Mouse (Mus musculus) liver, adult 2 months (tissue): ENCODE measurements around the gene Tmem131l. TPM values are rescaled to one million over a fixed set of nuclear protein-coding genes. Genes with fewer than 3 reads are reported as not detected.

Experiments used
- DNase-seq: peaks from one replicate; pipeline ENCODE4 v3.0.0-alpha.2; 2011; ENCODE audit warnings: low read depth, low spot score; ENCODE audit errors: extremely low read depth
- H3K27ac ChIP-seq: fragments of 200-500 bp; replicated peaks from 2 replicates; pipeline ENCODE4 v1.5.1; 2012; ENCODE audit warnings: low read depth, mild to moderate bottlenecking, control low read depth, inconsistent platforms, low read length; ENCODE audit not compliant: insufficient read depth
- H3K27me3 ChIP-seq: fragments of 200-500 bp; 2 replicates; pipeline ENCODE4 v1.6.1; 2012; ENCODE audit warnings: mild to moderate bottlenecking, moderate library complexity, low read length, inconsistent platforms; ENCODE audit not compliant: control insufficient read depth, insufficient read depth
- H3K36me3 ChIP-seq: fragments of 200-500 bp; 2 replicates; pipeline ENCODE4 v1.6.1; 2012; ENCODE audit warnings: low read length, inconsistent platforms; ENCODE audit not compliant: control insufficient read depth, insufficient read depth
- H3K4me1 ChIP-seq: fragments of 200-500 bp; 2 replicates; pipeline ENCODE4 v1.6.1; 2011; ENCODE audit warnings: low read length; ENCODE audit not compliant: control insufficient read depth, insufficient read depth
- H3K4me3 ChIP-seq: fragments of 200-500 bp; 2 replicates; pipeline ENCODE4 v1.5.1; 2011; ENCODE audit warnings: low read depth, mild to moderate bottlenecking, control low read depth, low read length, moderate library complexity; ENCODE audit not compliant: insufficient read depth
- H3K79me2 ChIP-seq: fragments of 200-500 bp; 2 replicates; pipeline ENCODE4 v1.6.1; 2012; ENCODE audit warnings: inconsistent platforms, mild to moderate bottlenecking, low read length, moderate library complexity; ENCODE audit not compliant: control insufficient read depth, insufficient read depth
- H3K9ac ChIP-seq: fragments of 200-500 bp; 2 replicates; pipeline ENCODE4 v1.6.1; 2012; ENCODE audit warnings: low read depth, mild to moderate bottlenecking, control low read depth, inconsistent platforms, low read length
- CTCF ChIP-seq: fragments of 200-500 bp; IDR thresholded peaks from 2 replicates; pipeline ENCODE4 v1.5.1; 2011; ENCODE audit warnings: low read depth, low read length, control low read depth
- POLR2A ChIP-seq: fragments of 200-500 bp; IDR thresholded peaks from 2 replicates; pipeline ENCODE4 v1.6.1; 2011; ENCODE audit warnings: low read length, control low read depth; ENCODE audit not compliant: insufficient read depth; ENCODE audit errors: extremely low read depth
- WGBS: fragments of 180-500 bp; shearing (Covaris S2); methylation state at CpG from one replicate; pipeline ENCODE4 v1.1.7; 2018; 5-methylcytosine and 5-hydroxymethylcytosine counted together
- polyA plus RNA-seq: library from polyadenylated mRNA; depleted of rRNA; stranded (reverse); fragments of >200 nt; gene quantifications from 2 replicates; pipeline ENCODE4 v1.2.3, GENCODE M21; 2012
- total RNA-seq: library from RNA; depleted of rRNA; stranded (reverse); fragments of >200 nt; gene quantifications from 2 replicates; pipeline ENCODE4 v1.2.3, GENCODE M21; 2014

Tmem131l gene
- total and polyA plus RNA-seq, 2 experiments: 15.3 to 21.1 TPM

DNA sequence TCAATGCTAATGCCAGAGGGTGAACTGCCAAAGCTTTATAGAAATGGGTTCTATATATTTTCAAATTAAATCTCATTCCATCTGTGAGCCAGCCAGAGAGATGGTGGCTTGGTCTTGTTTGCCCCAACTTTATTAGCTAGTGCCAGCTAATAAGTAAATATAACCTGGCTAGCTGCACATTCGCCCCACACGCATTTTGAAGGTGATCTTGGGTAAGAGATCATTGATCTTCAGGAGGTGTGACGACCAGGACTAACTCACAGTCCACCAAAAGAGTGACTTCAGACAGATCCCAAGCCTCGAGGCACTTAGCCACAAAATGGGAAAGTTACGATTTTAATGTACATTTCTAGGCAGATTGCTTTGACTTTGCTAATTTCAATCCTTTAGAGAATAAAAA, 21.0 kb upstream of the Tmem131l start:
- peak; percentile 95 for DNase-seq
- H3K9ac ChIP-seq: no peak overlapping the region
- H3K4me1 ChIP-seq: peaks cover 15% of the 10 kb centered on the region
- no peaks in the 10 kb centered on the region for H3K79me2 ChIP-seq
- H3K4me3 ChIP-seq: no peak overlapping the region
- no peak for TF ChIP-seq CTCF
- TF ChIP-seq POLR2A: no peak
- no peak overlapping the region for H3K27ac ChIP-seq
- H3K27me3 ChIP-seq: no peaks in the 10 kb centered on the region
- no peaks in the 10 kb centered on the region for H3K36me3 ChIP-seq
- 35% methylated on average over 5 of the region's 5 CpGs for WGBS

DNA sequence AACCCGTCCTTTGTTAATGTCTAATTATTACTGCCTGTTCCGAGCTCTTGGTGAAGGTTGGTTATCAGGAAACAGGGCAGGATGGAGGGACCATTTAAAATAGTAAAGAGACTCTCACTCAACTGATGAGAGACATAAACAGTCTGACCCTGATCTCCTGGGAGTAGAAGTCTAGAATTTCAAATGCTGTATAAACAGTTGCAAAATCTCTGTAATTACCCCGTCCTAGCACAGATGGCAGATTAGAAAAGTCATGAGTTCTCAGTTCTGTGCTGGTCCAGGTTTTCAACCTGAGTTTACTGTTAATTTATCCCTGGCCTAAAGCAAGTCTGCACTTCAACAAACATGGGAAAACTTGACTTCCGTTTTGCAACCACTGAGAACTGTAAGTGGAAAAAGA, 20.2 kb upstream of the Tmem131l start:
- DNase-seq: peak; percentile 90
- no peak for TF ChIP-seq CTCF
- TF ChIP-seq POLR2A: no peak
- Histone ChIP-seq H3K27ac (peak overlapping the region; percentile 59), H3K36me3 (no peaks in the 10 kb centered on the region), H3K79me2 (no peaks in the 10 kb centered on the region), H3K4me1 (peaks cover 15% of the 10 kb centered on the region), H3K9ac (no peak overlapping the region), H3K27me3 (no peaks in the 10 kb centered on the region), H3K4me3 (no peak overlapping the region)
- 35% methylated on average over 4 of the region's 4 CpGs for WGBS

DNA sequence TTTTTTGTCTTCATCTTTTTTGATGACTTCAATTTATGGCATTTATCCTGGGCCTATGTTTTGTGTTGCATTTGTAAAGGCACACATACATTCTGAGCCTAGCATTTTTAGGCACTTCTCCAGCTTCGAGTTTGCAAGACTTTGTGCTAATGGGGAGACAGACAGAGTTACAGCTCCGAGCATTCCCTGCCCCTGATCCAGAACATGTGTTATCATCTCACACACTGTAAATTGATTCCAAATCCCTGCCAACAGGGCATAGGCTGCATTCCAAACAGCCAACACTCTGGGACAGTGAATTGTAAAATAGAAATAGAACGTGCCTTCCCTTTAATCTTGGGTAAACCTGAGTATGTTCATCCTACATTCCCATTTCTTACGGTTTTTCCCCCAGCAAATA, 19.7 kb upstream of the Tmem131l start:
- Histone ChIP-seq H3K4me3 (no peak overlapping the region), H3K36me3 (no peaks in the 10 kb centered on the region), H3K27me3 (no peaks in the 10 kb centered on the region), H3K9ac (no peak overlapping the region), H3K4me1 (peaks cover 15% of the 10 kb centered on the region), H3K79me2 (no peaks in the 10 kb centered on the region), H3K27ac (peak overlapping the region; percentile 39)
- no peak for TF ChIP-seq POLR2A
- 20% methylated on average over 4 of the region's 4 CpGs for WGBS
- peak; percentile 83 for DNase-seq

DNA sequence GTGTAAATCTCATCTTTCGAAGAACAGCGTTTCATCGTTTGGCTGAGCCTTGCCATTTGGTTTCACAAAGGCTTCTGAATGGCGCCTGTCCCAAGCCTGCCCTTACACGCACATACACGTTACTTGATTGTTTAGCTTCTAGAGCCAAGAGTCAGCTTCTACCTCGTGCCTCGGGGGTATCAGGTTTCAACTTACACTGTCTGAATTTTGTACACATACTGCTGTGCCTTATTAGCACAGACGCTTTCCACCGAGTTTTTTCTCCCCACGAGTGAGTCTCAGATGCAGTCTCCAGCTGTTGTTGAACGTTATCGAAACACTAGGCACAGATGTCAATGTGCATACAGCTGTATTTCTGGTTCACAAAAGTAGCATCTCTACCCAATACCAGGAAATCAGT, 19.3 kb upstream of the Tmem131l start:
- WGBS: 77% methylated on average over 13 of the region's 13 CpGs
- no peak for TF ChIP-seq POLR2A
- no peak for TF ChIP-seq CTCF
- DNase-seq: no peak
- no peak overlapping the region for H3K9ac ChIP-seq
- H3K4me1 ChIP-seq: peaks cover 15% of the 10 kb centered on the region
- no peaks in the 10 kb centered on the region for H3K79me2 ChIP-seq
- no peak overlapping the region for H3K4me3 ChIP-seq
- no peak overlapping the region for H3K27ac ChIP-seq
- no peaks in the 10 kb centered on the region for H3K27me3 ChIP-seq
- H3K36me3 ChIP-seq: no peaks in the 10 kb centered on the region

DNA sequence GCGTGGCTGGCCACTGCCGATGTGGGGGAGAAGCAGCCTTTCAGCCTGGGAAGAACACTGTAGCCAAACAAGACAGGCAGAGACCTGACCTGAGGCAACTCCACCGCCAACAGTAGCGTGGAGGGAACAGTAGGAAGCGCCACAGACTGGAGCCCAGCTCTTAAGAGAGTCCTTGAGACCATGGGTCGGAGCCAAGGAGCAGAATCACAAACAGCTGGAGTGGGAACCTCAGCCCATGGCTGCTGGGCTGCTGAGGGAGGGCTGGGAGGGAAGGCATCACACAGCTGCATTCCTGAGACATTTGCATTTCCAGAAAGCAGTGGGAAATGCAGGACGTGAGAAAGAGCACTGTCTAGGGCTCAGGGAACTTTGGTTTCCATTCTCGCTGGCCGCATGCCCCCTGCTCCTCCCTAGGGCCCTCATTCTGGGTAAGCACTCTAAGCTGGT, 8.8 kb upstream of the Tmem131l start:
- DNase-seq: no peak
- TF ChIP-seq POLR2A (no peak), CTCF (peak; percentile 16; the same call in 1 of the 2 replicates)

DNA sequence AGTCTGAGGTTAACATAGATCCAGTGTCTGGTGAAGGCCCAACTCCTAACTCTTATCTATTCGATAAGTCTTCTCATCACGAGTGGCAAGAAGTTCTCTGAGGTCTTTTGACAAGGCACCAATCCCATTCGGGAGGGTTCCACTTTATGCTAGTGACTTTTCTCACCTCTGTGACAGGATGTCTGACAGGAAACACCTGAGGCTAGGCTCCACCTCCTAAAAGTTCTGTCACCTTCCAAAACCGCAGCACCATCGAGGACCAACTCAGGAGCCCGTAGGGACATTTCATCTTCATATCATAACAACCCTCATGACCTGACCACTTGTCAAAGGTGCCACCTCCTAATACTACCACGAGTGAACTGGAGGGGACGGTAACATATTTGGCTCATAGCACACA, 6.2 kb upstream of the Tmem131l start:
- 93% methylated on average over 8 of the region's 8 CpGs for WGBS

More for the DNA sequence above, 8.8 kb upstream of the Tmem131l start:
- Histone ChIP-seq H3K4me1 (no peaks in the 10 kb centered on the region), H3K4me3 (no peak overlapping the region), H3K27me3 (no peaks in the 10 kb centered on the region), H3K9ac (no peak overlapping the region), H3K36me3 (no peaks in the 10 kb centered on the region), H3K27ac (no peak overlapping the region), H3K79me2 (no peaks in the 10 kb centered on the region)
- 50% methylated on average over 9 of the region's 9 CpGs for WGBS

More for the DNA sequence above, 6.2 kb upstream of the Tmem131l start:
- H3K36me3 ChIP-seq: no peaks in the 10 kb centered on the region
- H3K79me2 ChIP-seq: no peaks in the 10 kb centered on the region
- no peak for DNase-seq
- no peaks in the 10 kb centered on the region for H3K4me1 ChIP-seq
- TF ChIP-seq POLR2A (no peak), CTCF (no peak)
- no peak overlapping the region for H3K27ac ChIP-seq
- H3K27me3 ChIP-seq: no peaks in the 10 kb centered on the region
- H3K4me3 ChIP-seq: no peak overlapping the region
- no peak overlapping the region for H3K9ac ChIP-seq
